Mouse (Mus musculus) kidney, postnatal 0 days (tissue): ENCODE measurements around the gene Rps27l. TPM values are rescaled to one million over a fixed set of nuclear protein-coding genes. Genes with fewer than 3 reads are reported as not detected.

Experiments used
- ATAC-seq: fragments of 200-750 bp; cut with Nextera tagmentation; replicated peaks from 2 replicates; pipeline ENCODE4 v1.8.0; 2017; ENCODE audit warnings: low read depth, moderate number of reproducible peaks, moderate TSS enrichment, moderate library complexity; ENCODE audit not compliant: low FRiP score
- DNase-seq: peaks from one replicate; pipeline ENCODE4 v3.0.0-alpha.2; 2016; ENCODE audit warnings: low spot score
- H3K27ac ChIP-seq: fragments of 300-500 bp; sonication (generic); 2 replicates; pipeline ENCODE4 v1.5.1; 2014; ENCODE audit warnings: mild to moderate bottlenecking
- H3K27me3 ChIP-seq: fragments of 300-500 bp; sonication (generic); 2 replicates; pipeline ENCODE4 v1.6.1; 2014; ENCODE audit warnings: low read length, mixed read lengths; ENCODE audit not compliant: insufficient read depth
- H3K36me3 ChIP-seq: fragments of 300-500 bp; sonication (generic); 2 replicates; pipeline ENCODE4 v1.6.1; 2014; ENCODE audit warnings: low read length, mixed read lengths; ENCODE audit not compliant: insufficient read depth
- H3K4me1 ChIP-seq: fragments of 300-500 bp; sonication (generic); replicated peaks from 2 replicates; pipeline ENCODE4 v1.6.1; 2014; ENCODE audit warnings: antibody characterized with exemption, low read length, mixed read lengths; ENCODE audit not compliant: insufficient read depth
- H3K4me2 ChIP-seq: fragments of 300-500 bp; sonication (generic); 2 replicates; pipeline ENCODE4 v1.6.1; 2014; ENCODE audit warnings: mild to moderate bottlenecking, low read length, moderate library complexity, mixed read lengths
- H3K4me3 ChIP-seq: fragments of 300-500 bp; sonication (generic); replicated peaks from 2 replicates; pipeline ENCODE4 v1.5.1; 2014; ENCODE audit warnings: low read depth, low read length
- H3K9ac ChIP-seq: fragments of 300-500 bp; sonication (generic); 2 replicates; pipeline ENCODE4 v1.6.1; 2014; ENCODE audit warnings: low read depth, low read length
- H3K9me3 ChIP-seq: fragments of 300-500 bp; sonication (generic); replicated peaks from 2 replicates; pipeline ENCODE4 v1.6.1; 2016; ENCODE audit warnings: low read length, inconsistent platforms, mixed read lengths
- CTCF ChIP-seq: IDR thresholded peaks from 2 replicates; pipeline ENCODE4 v1.5.1; 2016; ENCODE audit warnings: antibody characterized with exemption, low read depth, mild to moderate bottlenecking, moderate library complexity
- WGBS: fragments of 180-500 bp; shearing (Covaris S2); extraction: QIAGEN DNeasy Blood & Tissue Kit; methylation state at CpG from one replicate; pipeline ENCODE4 v1.1.7; 2014; 5-methylcytosine and 5-hydroxymethylcytosine counted together
- polyA plus RNA-seq: library from polyadenylated mRNA; unstranded; fragments of >200 nt; fragmentation: Nextera tagmentation; extraction: Ambion mirVana; gene quantifications from 2 replicates; pipeline ENCODE4 v1.2.1, GENCODE M21; 2015

Rps27l gene
- polyA plus RNA-seq, 1 experiment from 2014 or later = 895 TPM

DNA sequence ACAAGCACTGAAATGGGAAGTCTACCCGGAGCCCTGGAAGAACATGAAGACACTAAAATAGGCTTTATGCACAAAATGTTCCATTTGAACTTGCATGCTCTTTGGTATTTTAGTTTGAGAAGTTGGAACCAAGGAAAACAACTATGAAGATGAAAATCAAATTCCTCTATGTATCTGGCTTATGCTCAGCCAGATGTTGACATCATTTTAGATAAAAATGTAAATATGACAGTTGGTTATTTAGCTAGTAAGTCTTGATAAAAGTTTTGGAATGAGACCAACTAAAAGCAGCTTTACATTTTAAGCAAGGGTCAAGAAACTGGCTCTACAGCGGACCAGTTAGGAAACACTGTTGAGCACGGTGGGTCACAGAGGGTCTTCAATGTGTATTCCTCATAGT, 31.3 kb upstream of the Rps27l start:
- 0 out of 2 replicates have a peak, but pooled peaks cover 2% of the 10 kb centered on the region for H3K36me3 ChIP-seq
- H3K9ac ChIP-seq = no peak overlapping the region
- H3K4me1 ChIP-seq = no peaks in the 10 kb centered on the region; the same call in 1 of the 2 replicates
- H3K27me3 ChIP-seq = no peaks in the 10 kb centered on the region
- DNase-seq = peak; percentile 30
- no peaks in the 10 kb centered on the region for H3K9me3 ChIP-seq
- no peak overlapping the region for H3K27ac ChIP-seq
- no peak for TF ChIP-seq CTCF
- no peak overlapping the region for H3K4me2 ChIP-seq
- no peak for ATAC-seq
- 83% methylated on average over 3 of the region's 3 CpGs for WGBS
- H3K4me3 ChIP-seq = no peak overlapping the region

DNA sequence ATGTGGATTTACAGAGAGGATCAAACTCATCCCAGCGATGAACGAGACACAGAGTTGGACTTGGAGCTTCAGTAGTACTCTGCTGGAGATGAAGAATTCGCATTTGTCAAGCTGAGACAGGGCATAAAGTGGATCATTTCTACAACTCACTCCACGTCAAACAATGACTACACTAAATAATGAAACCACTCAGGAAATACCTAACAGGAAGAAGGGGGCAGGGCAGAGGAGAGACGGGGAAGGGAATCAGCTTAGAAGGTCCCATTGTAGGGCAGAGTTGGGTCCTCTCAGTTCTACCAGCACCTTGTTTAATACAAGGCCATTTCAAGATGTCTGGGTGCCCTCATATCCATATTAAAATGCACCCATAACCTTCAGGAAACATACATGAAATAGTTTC, 30.5 kb upstream of the Rps27l start:
- Histone ChIP-seq H3K4me1 (no peaks in the 10 kb centered on the region; the same call in 1 of the 2 replicates), H3K9me3 (no peaks in the 10 kb centered on the region), H3K27ac (no peak overlapping the region), H3K27me3 (no peaks in the 10 kb centered on the region), H3K9ac (no peak overlapping the region), H3K36me3 (0 out of 2 replicates have a peak, but pooled peaks cover under 1% of the 10 kb centered on the region), H3K4me2 (no peak overlapping the region), H3K4me3 (no peak overlapping the region)
- WGBS = 81% methylated on average over 5 of the region's 5 CpGs
- no peak for TF ChIP-seq CTCF
- no peak for ATAC-seq
- DNase-seq = no peak

DNA sequence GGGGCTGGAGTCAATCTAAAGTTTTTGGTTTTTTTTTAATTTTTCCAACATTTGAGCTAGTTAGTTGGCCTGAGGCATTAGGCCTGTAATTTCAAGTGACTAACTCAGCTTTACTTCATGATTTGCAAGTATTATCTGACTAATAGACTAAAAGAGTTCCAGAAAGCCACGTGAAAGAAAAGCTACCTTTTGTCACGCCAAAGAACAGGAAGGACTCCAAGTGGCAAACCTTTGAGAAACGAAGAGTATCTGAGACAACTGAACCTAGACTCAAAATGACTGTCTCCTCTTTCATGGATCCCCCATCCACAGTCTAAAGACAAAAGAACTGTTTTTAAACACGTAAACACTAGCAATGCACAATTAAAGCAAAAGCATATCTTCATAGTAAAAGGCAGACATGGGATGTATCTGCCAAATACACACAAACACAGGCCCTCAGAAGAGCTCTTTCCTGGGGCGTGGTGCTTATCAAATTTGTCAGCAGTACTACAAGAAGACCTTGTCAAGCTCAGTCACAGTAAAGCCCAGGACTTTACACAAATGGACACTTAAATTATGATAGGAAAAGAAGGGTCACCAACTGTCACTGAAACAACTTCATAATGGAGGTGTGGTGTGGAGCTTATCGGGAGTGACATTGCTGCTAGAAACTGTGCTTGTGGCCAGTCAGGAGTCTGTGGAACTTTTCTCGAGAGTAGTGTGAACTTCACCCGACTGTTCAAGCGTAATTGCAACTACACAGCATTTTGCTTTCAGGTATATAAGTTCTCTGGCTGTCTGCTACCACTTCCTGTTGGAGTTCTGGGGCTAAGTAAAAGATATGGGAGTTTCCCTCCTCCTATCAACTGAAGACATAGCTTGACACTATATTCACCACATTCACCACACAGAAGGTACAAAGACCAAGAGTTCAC, 29.8 kb upstream of the Rps27l start:
- Histone ChIP-seq H3K27me3 (no peaks in the 10 kb centered on the region), H3K9me3 (no peaks in the 10 kb centered on the region), H3K4me2 (no peak overlapping the region), H3K4me1 (no peaks in the 10 kb centered on the region; the same call in none of the 2 replicates), H3K4me3 (no peak overlapping the region), H3K27ac (no peak overlapping the region), H3K36me3 (no peaks in the 10 kb centered on the region), H3K9ac (no peak overlapping the region)
- no peak for ATAC-seq
- WGBS = 76% methylated on average over 9 of the region's 9 CpGs
- DNase-seq = no peak
- no peak for TF ChIP-seq CTCF

DNA sequence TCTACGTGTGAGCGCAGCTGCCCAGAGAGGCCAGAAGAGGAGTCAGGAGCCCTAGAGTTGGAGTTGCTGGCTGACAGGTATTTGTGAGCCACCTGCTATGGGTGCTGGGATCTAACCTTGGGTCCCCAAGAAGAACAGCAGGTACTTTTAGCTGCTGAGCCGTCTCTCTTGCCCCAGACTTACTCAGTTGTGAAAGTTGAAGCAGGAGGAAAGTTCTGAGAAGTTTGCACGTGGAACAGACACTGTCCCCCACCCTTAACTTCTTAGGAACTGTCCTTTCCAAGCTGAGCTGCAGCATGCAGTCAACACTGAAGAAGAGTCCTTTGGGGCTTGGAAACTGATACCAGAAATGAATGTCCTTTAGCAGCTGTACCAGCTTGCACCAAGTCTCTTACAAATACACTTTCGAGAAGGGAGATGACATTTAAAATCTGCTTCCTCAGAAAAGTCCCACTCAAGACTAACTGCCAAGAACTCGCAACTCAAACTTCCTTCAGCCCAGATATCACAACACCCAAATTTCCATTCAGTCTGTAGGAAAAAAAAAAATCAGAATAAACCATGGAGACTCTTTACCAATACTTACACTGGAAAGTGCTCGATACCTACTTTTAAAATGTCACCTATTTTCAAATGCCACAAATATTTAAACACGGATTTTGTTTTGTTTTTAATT, 28.5 kb upstream of the Rps27l start:
- Histone ChIP-seq H3K27me3 (no peaks in the 10 kb centered on the region), H3K4me1 (no peaks in the 10 kb centered on the region; the same call in none of the 2 replicates)
- no peak for TF ChIP-seq CTCF

DNA sequence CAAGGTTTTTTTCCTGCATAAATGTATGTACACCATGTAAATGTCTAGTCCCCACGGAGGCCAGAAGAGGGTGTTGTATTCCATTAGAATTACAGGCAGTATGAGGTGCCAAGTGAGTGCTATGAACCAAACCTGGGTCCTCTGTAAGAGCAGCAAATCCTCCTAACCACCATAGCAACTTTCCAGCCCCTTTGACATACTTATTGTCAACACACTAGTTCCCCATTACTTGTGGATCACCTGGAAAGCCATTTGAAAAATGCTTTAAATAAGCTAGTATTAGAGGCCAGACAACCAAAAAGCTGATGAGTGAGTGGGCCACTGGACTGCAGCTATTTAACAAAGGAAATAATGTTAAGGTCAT, 28.0 kb upstream of the Rps27l start:
- no peak overlapping the region for H3K9ac ChIP-seq
- no peak for ATAC-seq
- no peak for TF ChIP-seq CTCF
- WGBS = 71% methylated on average over 1 of the region's 1 CpGs
- DNase-seq = no peak
- no peaks in the 10 kb centered on the region for H3K27me3 ChIP-seq
- no peaks in the 10 kb centered on the region for H3K9me3 ChIP-seq
- H3K27ac ChIP-seq = no peak overlapping the region
- H3K4me1 ChIP-seq = no peaks in the 10 kb centered on the region; the same call in none of the 2 replicates
- H3K4me3 ChIP-seq = no peak overlapping the region
- no peaks in the 10 kb centered on the region for H3K36me3 ChIP-seq
- H3K4me2 ChIP-seq = peak overlapping the region; percentile 84

More for the DNA sequence above, 28.5 kb upstream of the Rps27l start:
- no peak overlapping the region for H3K4me3 ChIP-seq
- DNase-seq (no peak), ATAC-seq (no peak)
- H3K27ac ChIP-seq = no peak overlapping the region
- no peaks in the 10 kb centered on the region for H3K9me3 ChIP-seq
- no peak overlapping the region for H3K9ac ChIP-seq
- WGBS = 81% methylated on average over 8 of the region's 8 CpGs
- peak overlapping the region; percentile 84; the same call in 1 of the 2 replicates for H3K4me2 ChIP-seq
- no peaks in the 10 kb centered on the region for H3K36me3 ChIP-seq

DNA sequence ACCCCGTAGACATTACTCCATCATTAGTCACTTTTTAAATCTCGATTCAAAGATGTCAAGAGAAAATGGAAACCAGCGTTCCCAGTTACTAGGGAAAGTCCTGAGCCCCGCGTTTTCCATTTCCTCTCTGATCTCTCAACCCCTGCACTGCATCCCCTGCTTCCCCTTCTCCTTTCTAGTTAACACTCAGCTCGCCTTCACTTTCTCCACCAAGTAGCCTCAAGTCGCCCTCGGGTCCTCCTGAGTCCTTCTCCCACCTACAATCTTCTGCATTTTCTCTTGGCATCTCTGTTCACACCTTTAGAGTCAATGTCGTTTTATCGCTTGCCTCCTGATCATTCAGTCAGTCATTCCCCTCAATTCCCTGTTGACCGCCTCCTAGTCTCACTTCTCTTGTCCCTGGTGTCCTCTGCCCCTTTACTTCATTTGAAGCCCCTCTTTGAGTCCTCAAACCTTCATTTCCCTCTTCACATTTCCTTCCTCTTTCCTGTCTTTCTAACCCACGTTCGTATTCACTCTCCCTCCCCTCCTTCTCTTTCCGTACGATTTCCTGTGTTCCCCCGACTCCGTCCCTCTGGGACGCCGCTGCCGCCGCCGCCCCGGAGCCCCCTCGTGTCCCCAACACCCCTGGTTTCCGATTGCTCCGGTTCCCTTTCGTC, 27.1 kb upstream of the Rps27l start:
- Histone ChIP-seq H3K4me3 (peak overlapping the region; percentile 93), H3K36me3 (no peaks in the 10 kb centered on the region), H3K4me2 (peak overlapping the region; percentile 84), H3K27ac (peak overlapping the region; percentile 88), H3K9me3 (no peaks in the 10 kb centered on the region), H3K4me1 (no peaks in the 10 kb centered on the region; the same call in none of the 2 replicates), H3K27me3 (no peaks in the 10 kb centered on the region), H3K9ac (peak overlapping the region; percentile 84)
- ATAC-seq (no peak), DNase-seq (peak; percentile 62)
- no peak for TF ChIP-seq CTCF
- 2% methylated on average over 27 of the region's 27 CpGs for WGBS
